ENCODE assay signal across 1 mouse cellular context in genomic region chr13:95514756-95515155, GRCm38 (mm10).
TF ChIP-seq lines count a peak whose summit lies in the region.

No protein-coding gene starts in this region.

TF ChIP-seq in MEL, 35 proteins besides CTCF, POLR2A, EP300 and RAD21 (continued from another document):
- TF ChIP-seq MEF2A (IDR thresholded peaks at IDR 0.05; ENCODE audit: extremely low read depth, insufficient replicate concordance, low read depth, low read length, poor library complexity, severe bottlenecking) (no peak), GABPA (IDR thresholded peaks at IDR 0.05; ENCODE audit: low read depth, low read length) (no peak)
